In the genomic region with DNA sequence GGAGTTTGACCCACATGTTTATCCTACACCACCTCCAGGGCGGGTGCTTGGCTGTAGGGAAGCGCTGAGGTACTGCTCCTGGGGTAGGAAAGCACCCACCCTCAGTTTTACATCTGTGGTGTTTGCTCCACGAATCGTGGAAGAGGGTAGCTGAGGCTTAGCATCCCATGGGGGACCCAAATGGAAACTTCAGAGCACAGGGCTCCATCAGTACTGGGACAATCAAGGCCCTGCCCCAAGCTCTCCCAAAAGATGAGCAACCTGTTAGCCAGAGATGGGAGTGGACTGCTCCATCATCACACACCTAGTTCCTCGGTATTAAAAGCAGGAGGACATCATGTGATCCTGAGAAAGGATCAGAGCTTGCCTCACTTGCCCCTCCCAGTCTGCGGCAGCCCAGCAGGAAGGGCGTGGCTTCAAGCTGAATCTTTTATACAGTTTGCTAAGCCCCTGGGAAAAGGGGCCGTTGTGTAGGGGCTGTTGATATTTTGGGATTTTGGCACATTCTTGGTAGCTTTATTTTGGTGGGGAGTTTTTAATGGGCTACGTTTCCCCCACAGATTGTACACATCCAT, we compare ENCODE assay signal across 22 mouse cellular contexts. TPM values are rescaled to one million over a fixed set of nuclear protein-coding genes. Genes with fewer than 3 reads are reported as not detected.
DNase-seq lines count a peak whose midpoint lies in the region; ATAC-seq and TF ChIP-seq lines count a peak whose summit lies in the region.
"Had no signal": no experiment of that assay in that cellular context is flagged by ENCODE, and none has a peak within 500 bp of the region (broad histone marks: within the 10 kb centered on the region; RNA-seq: fewer than 3 reads in every experiment).

No protein-coding gene starts in this region.

- no peak for TF ChIP-seq POLR2A in MEL (IDR thresholded peaks at IDR 0.05; ENCODE audit: control insufficient read depth in 1 of 2, insufficient read depth in 1 of 2, low read depth in 1 of 2, low read length in 2 of 2, poor library complexity in 1 of 2)

- H3K27ac ChIP-seq in lung, embryonic 15.5 days, result no peak overlapping the region
- H3K27ac ChIP-seq in MEL (ENCODE audit: control insufficient read depth, low read depth, low read length), result no peak overlapping the region
- H3K27ac ChIP-seq in limb, embryonic 15.5 days, result peak overlapping the region; percentile 44
- H3K27ac ChIP-seq in heart, embryonic 12.5 days (ENCODE audit: poor library complexity, severe bottlenecking), result no peak overlapping the region
- H3K27ac ChIP-seq: liver, embryonic 12.5 days; macrophage had no signal

- 37% methylated on average over 9 of the region's 9 CpGs for WGBS in lung, embryonic 15.5 days
- 35% methylated on average over 9 of the region's 9 CpGs for WGBS in limb, embryonic 15.5 days
- WGBS in heart, embryonic 12.5 days, result 29% methylated on average over 9 of the region's 9 CpGs

- no peaks in the 10 kb centered on the region for H3K79me2 ChIP-seq in MEL (ENCODE audit: control insufficient read depth, insufficient read depth, low read length, poor library complexity)

- H3K36me3 ChIP-seq in lung, embryonic 15.5 days, result no peaks in the 10 kb centered on the region
- H3K36me3 ChIP-seq in MEL (ENCODE audit: control insufficient read depth in 1 of 2, insufficient read depth in 2 of 2, low read length in 2 of 2), result peaks cover 0 to 5% of the 10 kb centered on the region in 2 experiments; a peak in 2 of 4 replicates
- no peaks in the 10 kb centered on the region for H3K36me3 ChIP-seq in limb, embryonic 15.5 days
- no peaks in the 10 kb centered on the region for H3K36me3 ChIP-seq in heart, embryonic 12.5 days
- H3K36me3 ChIP-seq: liver, embryonic 12.5 days had no signal

- H3K4me1 ChIP-seq in lung, embryonic 15.5 days, result no peaks in the 10 kb centered on the region; the same call in 1 of the 2 replicates
- peaks cover 2 to 8% of the 10 kb centered on the region in 2 experiments for H3K4me1 ChIP-seq in MEL (ENCODE audit: control insufficient read depth in 1 of 2, insufficient read depth in 2 of 2, low read length in 2 of 2)
- H3K4me1 ChIP-seq in limb, embryonic 15.5 days, result peaks cover 12% of the 10 kb centered on the region
- H3K4me1 ChIP-seq in heart, embryonic 12.5 days (replicated peaks), result no peaks in the 10 kb centered on the region
- H3K4me1 ChIP-seq: liver, embryonic 12.5 days had no signal

- H3K27me3 ChIP-seq in lung, embryonic 15.5 days, result no peaks in the 10 kb centered on the region
- H3K27me3 ChIP-seq in MEL (ENCODE audit: control insufficient read depth in 1 of 2, insufficient read depth in 2 of 2, low read length in 2 of 2), result no peaks in the 10 kb centered on the region; a peak in 1 of 4 replicates
- H3K27me3 ChIP-seq in limb, embryonic 15.5 days, result no peaks in the 10 kb centered on the region
- H3K27me3 ChIP-seq in heart, embryonic 12.5 days (replicated peaks), result peaks cover 2% of the 10 kb centered on the region

- TF ChIP-seq RAD21 in MEL (IDR thresholded peaks at IDR 0.05; ENCODE audit: low read depth, low read length), result no peak

- DNase-seq in CD4-positive, CD25-positive, alpha-beta regulatory T cell, adult 2 months (ENCODE audit: low read depth, low spot score), result peak; percentile 22
- no peak for DNase-seq in lung, adult 18-20 months
- DNase-seq in MEL (ENCODE audit: low read depth, low spot score), result peak; percentile 48
- DNase-seq in kidney, postnatal 4 days, result no peak
- DNase-seq: adrenal gland, postnatal 14 days; cerebellum, adult 9-10 months; kidney, adult 11 months; thymus, postnatal 25 days had no signal

- no peak overlapping the region for H3K9ac ChIP-seq in lung, embryonic 15.5 days
- no peak overlapping the region; the same call in 1 of the 2 replicates for H3K9ac ChIP-seq in MEL (ENCODE audit: control insufficient read depth, low read depth, low read length, poor library complexity, severe bottlenecking)
- no peak overlapping the region for H3K9ac ChIP-seq in limb, embryonic 15.5 days
- no peak overlapping the region for H3K9ac ChIP-seq in heart, embryonic 12.5 days
- H3K9ac ChIP-seq: liver, embryonic 12.5 days had no signal

- no peak for TF ChIP-seq EP300 in MEL (IDR thresholded peaks at IDR 0.05; ENCODE audit: low read depth in 1 of 2, low read length in 2 of 2)

- H3K4me2 ChIP-seq in lung, embryonic 15.5 days, result no peak overlapping the region
- no peak overlapping the region for H3K4me2 ChIP-seq in limb, embryonic 15.5 days
- H3K4me2 ChIP-seq in heart, embryonic 12.5 days, result no peak overlapping the region
- H3K4me2 ChIP-seq: liver, embryonic 12.5 days had no signal

- TF ChIP-seq CTCF in MEL (IDR thresholded peaks at IDR 0.05 in 2 of 3, conservative IDR thresholded peaks at IDR 0.05 in 1 of 3; ENCODE audit: control insufficient read depth in 1 of 3, insufficient read depth in 1 of 3, low read depth in 2 of 3, low read length in 3 of 3, poor library complexity in 1 of 3, severe bottlenecking in 1 of 3), result no peak

- no peaks in the 10 kb centered on the region for H3K9me3 ChIP-seq in lung, embryonic 15.5 days
- H3K9me3 ChIP-seq in MEL (replicated peaks; ENCODE audit: insufficient read depth, low read length), result no peaks in the 10 kb centered on the region
- no peaks in the 10 kb centered on the region for H3K9me3 ChIP-seq in limb, embryonic 15.5 days
- H3K9me3 ChIP-seq in heart, embryonic 12.5 days (replicated peaks), result 0 out of 2 replicates have a peak, but pooled peaks cover 3% of the 10 kb centered on the region
- H3K9me3 ChIP-seq: liver, embryonic 12.5 days had no signal

- no peak overlapping the region for H3K4me3 ChIP-seq in lung, embryonic 15.5 days
- H3K4me3 ChIP-seq in MEL (ENCODE audit: control insufficient read depth in 1 of 2, insufficient read depth in 1 of 2, low read depth in 2 of 2, low read length in 2 of 2), result 0 out of 4 replicates have a peak overlapping the region, but pooled peaks of 1 of the 2 experiments have one; percentile 20
- no peak overlapping the region for H3K4me3 ChIP-seq in limb, embryonic 15.5 days
- H3K4me3 ChIP-seq in heart, embryonic 12.5 days, result no peak overlapping the region
- H3K4me3 ChIP-seq: erythroblast, embryonic 14.5 days; liver, embryonic 12.5 days had no signal

- ATAC-seq in CD4-positive, CD25-positive, alpha-beta regulatory T cell, adult 4 months, result no peak
- peak; percentile 12; the same call in 1 of the 2 replicates for ATAC-seq in lung, embryonic 15.5 days (ENCODE audit: borderline replicate concordance, extremely low read depth, low FRiP score, low TSS enrichment)
- ATAC-seq in limb, embryonic 15.5 days (ENCODE audit: insufficient number of reproducible peaks, low FRiP score, low TSS enrichment, low read depth), result no peak; the same call in 1 of the 2 replicates
- ATAC-seq in heart, embryonic 12.5 days (ENCODE audit: insufficient number of reproducible peaks, low FRiP score), result no peak
- ATAC-seq: liver, embryonic 12.5 days had no signal

TF ChIP-seq in MEL, 35 proteins besides CTCF, POLR2A, EP300 and RAD21 (continues in another document):
- no peak for TF ChIP-seq NRF1 (IDR thresholded peaks at IDR 0.05; ENCODE audit: insufficient read depth, low read depth, low read length, poor library complexity, severe bottlenecking)

RNA-seq across cellular contexts. Expression of gene Wfdc5, which starts 1.7 kb away (rescaled TPM):
- polyA plus RNA-seq in CD4-positive, CD25-positive, alpha-beta regulatory T cell, adult 4 months (2017; shearing (Covaris generic)), result not detected
- not detected in 2 replicates for polyA plus RNA-seq in lung, embryonic 15.5 days (2015; fragmentation: Nextera tagmentation; extraction: Ambion mirVana)
- total RNA-seq in MEL (2012; rRNA removed), result not detected in 2 replicates
- polyA plus RNA-seq in MEL (2012; ENCODE audit: insufficient read depth in 1 of 2, insufficient read length in 2 of 2, low read depth in 1 of 2, low replicate concordance in 2 of 2, missing spikeins in 1 of 2), result not detected
- 9.1 and 10.3 TPM in 2 replicates for polyA plus RNA-seq in limb, embryonic 15.5 days (2015; fragmentation: Nextera tagmentation; extraction: Ambion mirVana)
- polyA plus RNA-seq in heart, embryonic 12.5 days (2016; fragmentation: Nextera tagmentation; extraction: Ambion mirVana), result not detected in 2 replicates
- total RNA-seq: adrenal gland, postnatal 14 days; gastrocnemius, postnatal 4 days; layer of hippocampus, postnatal 14 days; left cerebral cortex, postnatal 25 days; monocyte, adult 5-6 weeks had no signal
- polyA plus RNA-seq: erythroblast, embryonic 14.5 days; heart, embryonic 14.5 days; hindbrain, embryonic 11.5 days; liver, embryonic 12.5 days; macrophage; neural tube, embryonic 14.5 days had no signal

RNA-seq across cellular contexts. Expression of gene Wfdc12, which starts 6.2 kb away (rescaled TPM):
- polyA plus RNA-seq in CD4-positive, CD25-positive, alpha-beta regulatory T cell, adult 4 months (2017; shearing (Covaris generic)), result not detected
- not detected in 2 replicates for polyA plus RNA-seq in lung, embryonic 15.5 days (2015; fragmentation: Nextera tagmentation; extraction: Ambion mirVana)
- not detected in 2 replicates for total RNA-seq in MEL (2012; rRNA removed)
- polyA plus RNA-seq in MEL (2012; ENCODE audit: insufficient read depth in 1 of 2, insufficient read length in 2 of 2, low read depth in 1 of 2, low replicate concordance in 2 of 2, missing spikeins in 1 of 2), result under 1 TPM in 1 of 2 experiments, not detected in 1; 0.10 TPM
- polyA plus RNA-seq in limb, embryonic 15.5 days (2015; fragmentation: Nextera tagmentation; extraction: Ambion mirVana), result 0.40 TPM in 1 of 2 replicates, not detected in the other
- polyA plus RNA-seq in heart, embryonic 12.5 days (2016; fragmentation: Nextera tagmentation; extraction: Ambion mirVana), result not detected in 2 replicates
- total RNA-seq: gastrocnemius, postnatal 4 days; layer of hippocampus, postnatal 14 days; left cerebral cortex, postnatal 25 days; monocyte, adult 5-6 weeks had no signal
- polyA plus RNA-seq: erythroblast, embryonic 14.5 days; heart, embryonic 14.5 days; hindbrain, embryonic 11.5 days; liver, embryonic 12.5 days; macrophage; neural tube, embryonic 14.5 days had no signal

RNA-seq across cellular contexts. Expression of gene Kcns1, which starts 13.3 kb away (rescaled TPM):
- polyA plus RNA-seq in CD4-positive, CD25-positive, alpha-beta regulatory T cell, adult 4 months (2017; shearing (Covaris generic)), result under 1 TPM in 1 of 2 experiments, not detected in 1; 0.22 TPM
- not detected in 2 replicates for polyA plus RNA-seq in lung, embryonic 15.5 days (2015; fragmentation: Nextera tagmentation; extraction: Ambion mirVana)
- not detected in 2 replicates for total RNA-seq in MEL (2012; rRNA removed)
- not detected for polyA plus RNA-seq in MEL (2012; ENCODE audit: insufficient read depth in 1 of 2, insufficient read length in 2 of 2, low read depth in 1 of 2, low replicate concordance in 2 of 2, missing spikeins in 1 of 2)
- polyA plus RNA-seq in limb, embryonic 15.5 days (2015; fragmentation: Nextera tagmentation; extraction: Ambion mirVana), result 2.0 and 3.6 TPM in 2 replicates
- polyA plus RNA-seq in heart, embryonic 12.5 days (2016; fragmentation: Nextera tagmentation; extraction: Ambion mirVana), result 0.15 and 0.18 TPM in 2 replicates
- total RNA-seq: adrenal gland, postnatal 14 days; monocyte, adult 5-6 weeks had no signal
- polyA plus RNA-seq: erythroblast, embryonic 14.5 days; hindbrain, embryonic 11.5 days; liver, embryonic 12.5 days; macrophage had no signal

RNA-seq across cellular contexts. Expression of gene Wfdc15a, which starts 15.7 kb away (rescaled TPM):
- polyA plus RNA-seq in CD4-positive, CD25-positive, alpha-beta regulatory T cell, adult 4 months (2017; shearing (Covaris generic)), result not detected
- not detected in 2 replicates for polyA plus RNA-seq in lung, embryonic 15.5 days (2015; fragmentation: Nextera tagmentation; extraction: Ambion mirVana)
- not detected in 2 replicates for total RNA-seq in MEL (2012; rRNA removed)
- polyA plus RNA-seq in MEL (2012; ENCODE audit: insufficient read depth in 1 of 2, insufficient read length in 2 of 2, low read depth in 1 of 2, low replicate concordance in 2 of 2, missing spikeins in 1 of 2), result not detected
- not detected in 2 replicates for polyA plus RNA-seq in limb, embryonic 15.5 days (2015; fragmentation: Nextera tagmentation; extraction: Ambion mirVana)
- polyA plus RNA-seq in heart, embryonic 12.5 days (2016; fragmentation: Nextera tagmentation; extraction: Ambion mirVana), result not detected in 2 replicates
- total RNA-seq: adrenal gland, postnatal 14 days; gastrocnemius, postnatal 4 days; layer of hippocampus, postnatal 14 days; left cerebral cortex, postnatal 25 days; monocyte, adult 5-6 weeks had no signal
- polyA plus RNA-seq: erythroblast, embryonic 14.5 days; heart, embryonic 14.5 days; hindbrain, embryonic 11.5 days; liver, embryonic 12.5 days; macrophage; neural tube, embryonic 14.5 days had no signal

RNA-seq across cellular contexts. Expression of gene Wfdc15b, which starts 37.2 kb away (rescaled TPM):
- not detected for polyA plus RNA-seq in CD4-positive, CD25-positive, alpha-beta regulatory T cell, adult 4 months (2017; shearing (Covaris generic))
- 0.45 TPM in 1 of 2 replicates, not detected in the other for polyA plus RNA-seq in lung, embryonic 15.5 days (2015; fragmentation: Nextera tagmentation; extraction: Ambion mirVana)
- total RNA-seq in MEL (2012; rRNA removed), result not detected in 2 replicates
- not detected for polyA plus RNA-seq in MEL (2012; ENCODE audit: insufficient read depth in 1 of 2, insufficient read length in 2 of 2, low read depth in 1 of 2, low replicate concordance in 2 of 2, missing spikeins in 1 of 2)
- polyA plus RNA-seq in limb, embryonic 15.5 days (2015; fragmentation: Nextera tagmentation; extraction: Ambion mirVana), result not detected in 2 replicates
- polyA plus RNA-seq in heart, embryonic 12.5 days (2016; fragmentation: Nextera tagmentation; extraction: Ambion mirVana), result not detected in 2 replicates
- total RNA-seq: adrenal gland, postnatal 14 days; gastrocnemius, postnatal 4 days; layer of hippocampus, postnatal 14 days; left cerebral cortex, postnatal 25 days; monocyte, adult 5-6 weeks had no signal
- polyA plus RNA-seq: erythroblast, embryonic 14.5 days; heart, embryonic 14.5 days; hindbrain, embryonic 11.5 days; liver, embryonic 12.5 days; macrophage; neural tube, embryonic 14.5 days had no signal

Comparison
In these comparisons a context has a peak if more than half of its experiments do, and no peak if none do; other contexts are left out.
1. DNase-seq: peak in CD4-positive, CD25-positive, alpha-beta regulatory T cell, adult 2 months (single experiment) and MEL (single experiment); none in lung, adult 18-20 months (0 of 2) and kidney, postnatal 4 days (0 of 2).